Mouse (Mus musculus): Measurements from ENCODE around the gene Olfr518. TPM values are rescaled to one million over a fixed set of nuclear protein-coding genes. Genes with fewer than 3 reads are reported as not detected.

Gene Olfr518
- polyA plus RNA-seq, 1 experiment from 2014 or later, result not detected

Other genes with a start within 250 kb of the Olfr518 start
- gene Olfr509, start 233.1 kb downstream of the Olfr518 start, polyA plus RNA-seq (2015; fragmentation: Nextera tagmentation; extraction: Ambion mirVana), result 0.06 and 0.25 TPM in 2 replicates
- not detected in 2 replicates for gene Olfr510, start 218.6 kb downstream of the Olfr518 start, polyA plus RNA-seq (2015; fragmentation: Nextera tagmentation; extraction: Ambion mirVana)
- not detected in 2 replicates for gene Olfr512, start 171.7 kb downstream of the Olfr518 start, polyA plus RNA-seq (2015; fragmentation: Nextera tagmentation; extraction: Ambion mirVana)
- gene Olfr513, start 134.0 kb downstream of the Olfr518 start, polyA plus RNA-seq (2015; fragmentation: Nextera tagmentation; extraction: Ambion mirVana), result not detected in 2 replicates
- gene Olfr514, start 59.0 kb downstream of the Olfr518 start, polyA plus RNA-seq (2015; fragmentation: Nextera tagmentation; extraction: Ambion mirVana), result not detected in 2 replicates
- gene Olfr516, start 34.5 kb downstream of the Olfr518 start, polyA plus RNA-seq (2015; fragmentation: Nextera tagmentation; extraction: Ambion mirVana), result not detected in 2 replicates
- not detected in 2 replicates for gene Olfr517, start 12.6 kb downstream of the Olfr518 start, polyA plus RNA-seq (2015; fragmentation: Nextera tagmentation; extraction: Ambion mirVana)
- not detected in 2 replicates for gene Olfr519, start 9.4 kb upstream of the Olfr518 start, polyA plus RNA-seq (2015; fragmentation: Nextera tagmentation; extraction: Ambion mirVana)
- gene Nlrp10, start 45.2 kb upstream of the Olfr518 start, polyA plus RNA-seq (2015; fragmentation: Nextera tagmentation; extraction: Ambion mirVana), result 0.11 TPM in 2 replicates
- 93.2 and 111 TPM in 2 replicates for gene Eif3f, start 49.4 kb upstream of the Olfr518 start, polyA plus RNA-seq (2015; fragmentation: Nextera tagmentation; extraction: Ambion mirVana)
- gene Tub, start 65.3 kb upstream of the Olfr518 start, polyA plus RNA-seq (2015; fragmentation: Nextera tagmentation; extraction: Ambion mirVana), result 3.9 and 4.3 TPM in 2 replicates
- 4.0 and 5.2 TPM in 2 replicates for gene Ric3, start 198.3 kb upstream of the Olfr518 start, polyA plus RNA-seq (2015; fragmentation: Nextera tagmentation; extraction: Ambion mirVana)